Mouse (Mus musculus) urinary bladder, postnatal 25 days (tissue): ENCODE measurements around the gene Wdr20.

Experiments
- DNase-seq: peaks from one replicate; pipeline ENCODE4 v3.0.0; 2022; ENCODE audit warnings: low spot score

The Wdr20 gene

DNA sequence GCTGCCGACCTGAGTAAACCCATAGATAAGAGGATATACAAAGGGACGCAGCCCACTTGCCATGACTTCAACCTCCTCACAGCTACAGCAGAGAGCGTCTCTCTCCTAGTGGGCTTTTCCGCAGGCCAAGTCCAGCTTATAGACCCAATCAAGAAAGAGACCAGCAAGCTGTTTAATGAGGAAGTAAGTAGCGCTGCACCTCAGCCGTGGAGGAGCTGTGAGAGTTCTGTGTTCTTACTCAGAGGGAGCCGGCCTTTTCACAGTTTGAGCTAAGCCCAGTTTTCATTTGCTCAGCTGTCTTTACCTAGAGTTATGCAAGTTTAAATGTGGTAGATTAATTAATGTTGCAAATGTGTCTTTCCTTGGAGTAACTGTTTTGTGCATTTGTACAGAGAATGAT, 41.6 kb downstream of the Wdr20 start:
- no peak for DNase-seq

DNA sequence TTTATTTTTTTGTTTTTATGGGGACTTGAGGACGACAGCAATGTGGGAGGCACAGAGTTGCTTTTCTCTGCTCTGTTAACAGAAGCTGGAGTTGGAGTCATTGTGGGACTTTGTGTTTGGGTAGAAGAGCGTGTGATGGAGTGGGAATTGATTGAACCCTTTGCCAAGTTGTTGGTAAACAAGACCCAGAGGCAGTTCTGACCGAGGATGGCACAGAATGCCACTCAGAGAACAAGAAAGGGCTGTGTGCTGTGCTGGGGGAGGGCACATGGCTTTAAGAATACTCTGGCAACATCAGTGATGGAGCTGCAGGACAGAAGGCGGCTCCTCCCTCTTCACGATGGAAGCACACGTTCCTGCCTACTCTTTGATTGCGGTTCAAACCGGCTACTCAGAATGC, 43.4 kb downstream of the Wdr20 start:
- DNase-seq = no peak

DNA sequence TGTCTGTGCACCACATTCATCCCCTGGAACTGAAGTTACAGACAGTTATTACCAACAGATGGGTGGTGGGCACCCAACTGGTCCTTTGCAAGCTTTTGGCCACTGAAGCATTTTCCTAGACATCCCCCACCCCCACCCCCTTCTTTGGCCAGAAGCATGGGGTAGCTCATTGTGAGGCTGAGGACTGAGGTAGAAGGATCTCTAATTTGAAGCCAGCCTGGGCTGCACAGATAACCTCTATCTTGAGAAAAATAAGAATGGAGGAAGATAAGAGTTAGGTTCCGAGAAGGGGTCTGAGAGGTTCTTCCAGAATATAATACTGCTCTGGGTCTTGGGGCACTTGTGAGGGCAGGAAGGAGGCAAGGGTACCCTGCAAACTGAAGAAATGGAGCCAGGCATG, 44.5 kb downstream of the Wdr20 start:
- DNase-seq = no peak

DNA sequence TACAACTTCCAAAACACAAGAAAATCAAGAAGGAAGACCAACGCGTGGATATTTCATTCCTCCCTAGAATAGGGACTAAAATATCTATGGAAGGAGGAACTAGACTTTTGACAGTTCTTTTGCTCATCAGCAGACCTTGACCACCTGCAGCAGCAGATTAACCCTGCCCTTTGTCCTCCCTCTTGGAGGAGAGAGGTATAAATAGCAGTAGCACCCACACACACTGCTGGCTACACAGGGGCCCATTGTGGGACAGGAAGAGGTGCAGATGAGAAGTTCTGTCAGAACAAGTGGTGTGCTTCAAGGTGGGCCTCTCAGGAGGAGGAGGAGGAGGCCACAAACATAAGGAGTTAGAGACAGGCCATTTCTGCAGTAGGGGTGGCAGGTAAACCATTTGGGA, 46.5 kb downstream of the Wdr20 start:
- DNase-seq = no peak

DNA sequence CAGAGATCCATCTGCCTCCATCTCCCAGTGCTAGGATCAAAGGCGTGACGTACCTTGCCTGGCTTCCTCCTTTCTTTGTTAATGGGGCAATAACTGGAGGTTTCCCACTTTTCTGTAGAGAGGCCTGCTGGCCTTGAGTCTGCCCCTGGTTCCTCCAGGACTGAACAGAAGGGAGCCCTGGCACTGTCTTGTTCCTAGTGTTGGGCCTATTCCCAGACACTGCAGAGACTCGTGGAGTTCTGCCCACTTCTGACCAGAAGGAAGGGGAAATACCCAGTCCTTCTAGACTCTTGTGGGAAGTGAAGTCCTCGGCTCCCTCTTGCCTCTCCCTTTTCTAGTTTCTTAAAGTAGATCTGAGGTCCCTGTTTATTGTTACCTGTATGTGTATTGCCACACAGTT, 48.5 kb downstream of the Wdr20 start:
- no peak for DNase-seq

DNA sequence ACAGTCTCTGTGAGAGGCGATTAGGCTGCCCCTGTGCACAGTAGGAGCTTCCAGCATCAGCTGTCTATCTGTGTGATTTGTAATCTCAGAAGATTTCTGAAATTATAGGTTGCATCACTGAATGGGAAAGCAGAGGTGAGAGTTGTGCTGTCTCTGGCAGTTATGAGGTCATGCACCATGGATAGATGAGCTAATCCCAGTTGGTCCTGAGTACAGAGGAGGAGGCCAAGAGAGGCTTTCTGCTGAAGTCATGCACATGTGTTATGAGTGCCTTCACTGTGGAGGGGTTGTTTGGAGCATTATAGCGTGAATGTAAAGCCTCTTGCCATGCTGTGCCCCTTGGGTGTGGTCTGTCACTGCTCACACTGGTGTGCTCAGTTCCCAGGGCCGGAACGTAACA, 52.8 kb downstream of the Wdr20 start:
- no peak for DNase-seq

DNA sequence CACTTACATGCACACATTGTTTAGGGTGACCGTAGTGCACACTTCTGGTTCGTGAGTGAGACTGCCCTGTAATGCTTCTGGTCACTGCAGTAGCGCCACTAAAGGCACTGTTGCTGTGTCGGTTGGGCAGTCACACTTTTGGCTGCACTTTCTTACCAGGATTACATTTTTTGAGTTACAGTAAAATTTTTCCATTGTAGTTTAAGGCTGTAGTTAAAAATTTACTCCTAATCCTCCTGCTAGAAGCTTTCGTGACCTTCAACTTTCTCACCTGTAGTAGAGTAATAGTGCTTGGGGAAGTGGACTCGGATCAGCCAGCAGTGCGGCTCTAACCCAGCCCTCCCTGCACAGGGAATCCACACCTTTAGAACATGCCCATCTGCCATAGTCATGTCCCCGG, 53.3 kb downstream of the Wdr20 start:
- DNase-seq = no peak

DNA sequence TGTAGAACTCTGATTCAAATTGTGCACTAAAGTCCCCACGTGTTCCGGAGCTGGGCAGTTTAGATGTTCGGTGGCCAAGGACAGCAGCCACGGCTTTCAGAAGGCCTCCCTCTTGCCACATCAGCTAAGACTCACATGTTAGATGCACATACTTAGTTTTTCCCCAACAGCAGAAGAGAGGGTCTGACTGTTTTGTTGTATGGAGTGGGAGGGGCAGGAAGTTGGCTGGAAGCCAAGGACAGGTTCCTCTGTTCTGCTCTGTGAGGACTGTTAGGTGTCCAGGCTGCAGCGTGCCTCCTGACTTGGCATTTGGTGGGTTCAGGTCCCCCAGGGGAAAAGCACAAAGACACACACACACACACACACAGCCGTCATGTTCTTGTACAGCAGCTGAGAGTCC, 57.3 kb downstream of the Wdr20 start:
- no peak for DNase-seq

DNA sequence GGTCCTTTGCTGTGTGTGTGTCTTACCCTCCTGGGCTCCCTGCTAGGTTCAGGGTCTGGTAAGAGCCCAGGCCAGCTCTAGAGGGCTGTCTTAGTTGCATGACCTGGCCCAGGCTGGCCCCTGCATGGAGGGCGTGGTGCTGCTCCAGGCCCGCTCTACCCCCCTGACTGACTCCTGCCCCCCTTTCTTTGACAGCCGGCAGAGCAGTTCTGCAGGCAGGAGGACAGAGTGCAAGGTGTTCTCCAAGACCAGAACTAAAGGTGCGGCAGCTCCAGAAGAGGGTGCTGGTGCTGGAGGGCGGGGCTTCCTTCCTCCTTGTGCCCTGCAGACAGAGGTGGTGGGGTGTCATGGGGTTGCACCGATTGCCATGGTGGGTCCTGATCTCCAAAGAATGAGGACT, 59.0 kb downstream of the Wdr20 start:
- DNase-seq = no peak

DNA sequence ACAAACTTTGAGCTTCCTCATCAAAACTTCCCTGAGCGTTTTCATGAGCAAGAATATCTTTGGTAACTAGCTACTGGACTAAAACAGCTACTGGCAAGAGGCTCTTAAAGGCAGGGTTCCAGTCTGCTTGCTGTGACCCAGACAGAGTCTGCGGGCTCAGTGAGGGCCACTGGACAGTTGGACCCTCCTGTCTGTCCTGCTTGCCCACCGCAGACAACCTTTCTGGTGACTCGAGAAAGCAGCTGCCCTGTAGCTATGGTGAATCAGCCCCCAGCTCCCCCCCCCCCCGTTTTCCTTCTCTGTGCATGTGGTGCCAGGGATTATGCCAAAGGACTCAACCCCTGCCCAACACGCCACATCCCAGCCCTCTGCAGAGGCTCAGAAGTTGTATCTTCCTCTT, 59.5 kb downstream of the Wdr20 start:
- DNase-seq = no peak

DNA sequence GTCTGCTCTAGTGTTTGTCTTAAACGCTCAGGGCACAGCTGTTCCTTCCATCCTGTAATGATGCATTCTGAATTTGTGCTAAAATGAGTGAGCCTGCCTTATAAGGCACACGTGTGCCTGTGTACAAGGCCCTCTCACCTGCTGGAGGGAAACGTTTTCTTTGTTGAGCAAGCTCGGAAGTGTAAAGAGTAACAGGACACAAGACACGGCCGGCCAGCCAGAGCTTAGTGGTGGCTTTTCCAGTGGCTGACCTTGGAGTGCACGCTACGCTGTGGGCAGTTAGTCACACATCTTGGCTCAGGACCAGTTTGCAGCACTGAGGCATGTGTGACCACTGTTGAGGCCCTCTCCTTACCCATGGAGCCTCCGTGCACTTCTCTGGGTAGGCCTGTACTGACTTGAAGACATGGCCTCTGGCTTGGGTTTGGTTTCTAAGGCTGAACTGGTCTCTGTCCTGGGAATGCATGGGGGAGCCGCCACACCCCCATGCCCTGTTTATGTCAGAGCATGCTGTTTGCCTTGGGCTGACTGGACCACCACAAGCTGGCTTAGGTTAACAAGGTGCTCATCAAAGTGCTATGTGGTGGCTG, 60.2 kb downstream of the Wdr20 start:
- no peak for DNase-seq

DNA sequence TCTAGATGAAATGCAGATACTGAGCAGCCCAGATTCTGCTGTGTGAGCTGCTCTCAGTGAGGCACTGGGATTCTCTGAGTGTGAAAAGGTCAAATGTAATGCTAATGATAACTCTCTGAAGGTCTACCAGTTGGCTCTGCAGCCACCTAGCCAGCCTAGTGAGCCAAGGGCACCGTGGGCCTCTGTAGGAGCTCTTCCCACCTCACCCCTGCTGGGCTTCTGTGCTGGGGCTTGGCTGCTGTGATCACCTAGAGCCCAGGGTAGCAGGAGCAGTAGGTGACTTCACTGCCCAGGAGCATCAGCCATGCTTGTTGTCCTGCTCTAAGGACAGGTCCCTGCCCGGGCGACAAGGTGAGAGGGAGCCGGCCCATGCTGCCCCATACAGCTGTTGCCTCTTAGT, 61.5 kb downstream of the Wdr20 start:
- no peak for DNase-seq

DNA sequence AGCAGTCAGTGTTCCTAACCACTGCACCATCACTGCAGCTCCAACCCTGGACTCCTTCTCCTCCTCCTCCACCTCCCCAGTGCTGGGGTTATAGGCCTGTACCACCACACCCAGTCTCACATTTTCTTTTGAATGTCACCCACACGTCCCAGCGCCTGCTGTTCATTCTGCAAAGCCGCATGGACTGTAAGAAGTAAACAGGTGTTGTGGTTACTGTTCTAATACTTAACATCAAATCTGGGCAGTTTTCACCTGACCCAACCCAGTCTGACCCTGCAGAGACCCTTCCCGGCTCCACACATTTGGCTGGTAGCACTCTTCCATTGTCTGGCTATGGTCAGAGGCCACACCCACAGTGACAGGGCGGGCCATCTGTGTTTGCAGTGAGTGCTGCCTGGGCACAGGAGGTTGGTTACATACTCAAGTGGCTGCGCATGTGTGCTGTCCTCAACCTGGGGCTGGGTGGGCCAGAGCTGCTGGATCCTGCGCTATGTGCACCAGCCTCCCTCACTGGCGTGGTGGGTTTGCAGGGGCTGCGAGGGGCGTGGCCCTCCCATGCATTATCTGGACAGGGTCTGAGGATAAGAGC, 64.2 kb downstream of the Wdr20 start:
- no peak for DNase-seq

DNA sequence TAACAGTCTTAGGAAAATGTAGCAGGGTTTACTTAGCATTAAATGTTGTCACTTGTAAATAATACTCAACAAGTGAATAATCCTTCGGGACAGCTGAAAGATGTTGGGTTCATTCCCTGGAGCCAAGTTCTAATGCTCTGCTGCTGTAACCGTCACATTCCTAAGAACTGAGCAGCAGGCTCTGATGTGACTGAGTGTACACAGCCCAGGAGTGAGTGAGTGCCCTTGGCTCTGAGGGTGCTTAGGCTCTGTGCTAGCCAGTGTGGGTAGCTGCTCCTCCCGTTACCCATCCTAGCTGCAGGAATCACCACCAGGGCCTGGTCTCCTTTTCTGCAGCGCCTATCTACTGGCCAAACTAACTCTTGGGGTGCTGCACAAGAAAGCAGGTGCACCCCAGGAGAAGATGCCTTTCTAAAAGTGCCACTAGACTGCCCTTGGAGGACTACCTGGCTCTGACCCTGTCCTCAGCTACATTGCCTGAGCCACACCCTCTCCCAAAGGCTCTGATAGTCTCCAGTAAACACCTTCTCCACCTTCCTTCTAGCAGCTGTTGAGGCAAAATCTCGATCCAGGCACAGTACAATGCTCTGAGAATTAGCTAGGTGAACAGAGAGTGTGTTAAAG, 65.0 kb downstream of the Wdr20 start:
- no peak for DNase-seq

DNA sequence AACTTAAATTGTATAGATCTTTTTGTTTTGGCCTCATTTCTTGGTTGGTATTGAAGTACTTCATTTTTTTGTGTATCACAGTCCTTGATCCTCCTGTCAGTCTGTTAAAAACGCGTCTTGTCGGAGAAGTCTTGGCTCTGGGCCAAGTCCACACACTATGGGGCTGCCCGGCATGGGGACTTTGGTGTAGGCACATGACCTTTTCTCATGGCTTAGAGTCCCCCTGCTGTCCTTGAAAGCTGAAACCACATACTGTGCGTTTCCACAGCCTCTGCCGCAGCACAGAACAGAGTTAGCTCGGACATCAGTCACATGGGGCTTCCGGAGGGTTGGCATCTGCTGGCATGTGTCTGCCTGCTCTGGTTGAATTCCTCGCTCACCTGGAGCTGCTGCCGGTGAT, 66.5 kb downstream of the Wdr20 start:
- DNase-seq = no peak

DNA sequence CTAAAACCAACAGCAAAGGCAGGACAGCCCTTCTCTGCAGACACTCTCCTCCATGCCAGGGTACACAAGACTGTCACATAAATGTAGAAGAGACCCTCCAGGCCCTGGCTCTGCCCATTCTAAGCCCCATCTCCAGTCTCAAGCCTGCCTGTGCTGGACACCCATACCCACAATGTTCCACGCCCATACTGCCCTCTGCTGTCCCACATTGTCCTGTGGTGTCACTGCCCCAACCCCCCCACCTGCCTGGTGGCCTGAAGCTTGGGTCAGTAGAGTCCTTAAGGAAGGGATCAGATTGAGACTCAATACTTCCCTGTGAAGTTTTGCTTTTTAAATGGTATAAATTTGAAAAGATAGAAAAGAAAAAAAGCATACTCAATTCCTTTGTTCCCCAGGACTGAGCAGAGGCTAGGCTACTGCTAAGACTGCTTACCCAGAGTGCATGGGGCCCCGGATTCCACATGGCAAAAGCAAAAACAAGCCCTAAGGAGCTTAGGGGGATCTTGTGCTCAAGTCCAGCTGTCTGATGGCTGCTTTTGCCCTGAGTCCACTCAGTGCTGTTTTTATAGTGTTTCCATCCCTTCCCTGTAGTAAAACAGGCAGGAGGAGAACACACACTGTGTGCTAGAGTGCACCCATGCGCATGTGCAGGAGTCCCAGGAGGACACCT, 68.7 kb downstream of the Wdr20 start:
- no peak for DNase-seq

DNA sequence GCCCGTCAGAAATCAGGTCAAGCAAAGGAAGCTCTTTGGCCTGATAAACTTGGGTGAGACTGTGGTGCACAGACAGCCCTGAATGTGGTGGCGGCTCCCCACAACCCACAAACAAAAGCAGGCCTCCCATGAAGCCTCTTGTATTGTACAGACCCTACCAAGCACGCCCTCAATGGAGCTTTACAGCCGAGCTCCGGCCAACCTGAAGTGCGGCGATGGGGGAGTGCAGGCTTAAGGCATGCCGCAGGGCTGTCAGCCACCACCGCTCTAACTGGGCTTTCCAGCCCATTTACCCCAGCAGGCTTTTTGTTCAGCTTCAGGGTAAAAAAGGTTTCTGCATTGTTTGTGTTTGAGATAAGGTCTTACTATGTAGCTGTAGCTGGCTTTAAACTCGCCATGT, 70.7 kb downstream of the Wdr20 start:
- DNase-seq = no peak

DNA sequence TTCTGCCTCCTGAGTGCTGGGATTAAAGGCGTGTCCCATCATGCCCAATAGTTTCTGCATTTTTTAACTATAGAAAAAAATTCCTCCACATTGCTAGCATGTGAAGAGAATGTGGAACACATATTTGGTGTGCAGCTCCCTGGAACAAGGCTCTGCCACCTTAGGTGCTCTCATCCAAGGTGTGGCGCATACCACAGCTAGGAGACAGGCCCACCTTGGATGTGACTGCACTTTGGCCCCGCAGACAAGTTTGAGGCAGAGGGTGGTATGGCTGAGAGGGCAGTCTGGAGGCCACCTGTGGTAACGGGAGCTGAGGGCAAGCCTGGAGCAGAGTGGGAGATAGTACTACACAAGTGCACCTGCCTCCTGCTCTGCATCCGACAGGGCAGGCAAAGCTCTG, 71.1 kb downstream of the Wdr20 start:
- no peak for DNase-seq

DNA sequence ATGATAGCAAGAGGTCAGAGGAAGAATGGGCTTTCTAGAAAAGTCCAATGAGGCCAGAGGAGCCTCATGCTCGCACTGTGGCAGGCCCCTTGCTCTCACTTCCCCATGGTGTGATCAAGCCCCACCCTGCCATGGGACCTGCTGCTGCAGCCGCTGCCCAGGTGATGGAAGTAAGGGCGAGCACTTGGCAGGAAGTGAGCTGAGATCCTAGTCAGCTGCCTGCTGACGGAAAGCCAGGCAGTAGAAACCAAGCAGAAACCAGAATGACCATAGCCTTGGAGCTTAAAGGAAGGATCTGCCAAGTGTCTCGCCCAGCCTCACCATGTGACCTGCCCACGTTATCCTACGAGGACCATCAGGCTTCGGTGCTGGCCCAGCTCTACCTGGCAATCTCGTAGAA, 75.4 kb downstream of the Wdr20 start:
- no peak for DNase-seq

DNA sequence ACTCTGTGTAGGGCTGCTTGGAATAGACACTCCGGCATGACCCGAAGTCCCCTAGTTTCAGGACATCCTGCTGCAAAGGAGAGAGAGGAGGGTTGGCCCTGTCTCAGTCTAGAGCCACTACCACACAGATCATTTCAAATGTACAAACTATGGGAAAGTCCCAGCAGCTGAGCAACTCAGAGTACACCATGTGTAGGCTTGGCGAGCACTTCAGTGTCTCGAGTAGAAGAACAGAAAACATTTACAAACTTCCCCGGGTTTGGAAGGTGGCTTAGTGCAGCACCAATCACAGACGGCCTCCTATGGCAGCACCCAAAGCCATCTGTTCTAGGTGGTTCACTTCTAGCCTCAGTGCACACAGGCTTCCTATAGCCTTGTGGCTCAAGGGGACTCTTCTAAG, 75.9 kb downstream of the Wdr20 start:
- DNase-seq = no peak

DNA sequence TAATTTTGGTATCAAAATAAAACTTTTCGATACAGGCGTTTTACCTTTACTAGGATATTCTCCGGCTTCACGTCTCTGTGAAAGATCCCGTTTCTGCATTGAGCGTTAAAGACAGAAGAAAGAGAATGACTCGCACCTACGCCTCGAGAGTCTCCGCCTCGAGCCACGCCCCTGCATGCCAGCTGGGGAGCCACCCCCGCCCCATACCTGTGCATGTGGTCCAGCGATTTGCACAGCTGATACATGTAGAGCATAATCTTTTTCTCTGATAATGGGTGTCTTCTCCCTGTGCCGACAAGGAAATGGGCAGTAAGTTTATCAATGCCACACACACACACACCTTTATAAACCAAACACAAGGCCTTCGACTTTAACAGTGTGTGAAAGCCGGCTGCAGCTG, 77.2 kb downstream of the Wdr20 start:
- DNase-seq = no peak

DNA sequence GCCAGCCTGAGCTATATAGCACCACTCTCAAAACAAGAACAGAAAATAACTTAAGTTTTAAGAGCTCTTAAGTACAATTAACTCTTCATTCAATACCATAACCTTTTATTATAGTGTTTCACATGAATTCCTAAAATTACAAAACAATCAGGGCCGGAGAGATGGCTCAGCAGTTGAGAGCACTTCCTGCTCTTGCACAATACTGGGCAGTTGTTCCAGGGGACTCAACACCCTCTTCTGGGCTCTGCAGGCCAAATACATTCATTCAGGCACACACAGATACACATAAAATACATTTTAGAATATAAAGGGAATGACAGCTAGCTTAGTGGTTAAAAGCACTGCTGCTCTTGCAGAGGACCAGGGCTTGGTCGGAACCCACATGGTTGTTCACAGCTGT, 79.1 kb downstream of the Wdr20 start:
- no peak for DNase-seq

DNA sequence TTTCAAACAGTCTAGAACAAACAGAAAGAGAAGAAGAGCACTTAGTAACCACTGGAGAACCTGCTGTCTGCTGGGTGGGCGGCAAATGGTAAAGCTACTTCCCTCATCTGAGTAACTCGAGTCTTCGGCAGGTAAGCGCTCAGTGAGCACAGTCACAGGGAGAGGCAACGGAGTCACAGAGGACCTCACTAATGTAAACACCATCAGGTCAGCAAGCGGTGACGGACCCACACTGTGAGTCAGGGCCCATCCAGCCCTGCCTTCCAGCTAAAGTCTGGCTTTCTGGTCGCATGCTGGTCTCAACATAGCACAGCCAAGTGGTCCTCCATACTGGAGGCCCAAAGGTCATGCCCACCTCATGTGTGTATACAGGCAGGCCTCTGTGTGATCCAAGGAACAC, 81.6 kb downstream of the Wdr20 start:
- DNase-seq = no peak

DNA sequence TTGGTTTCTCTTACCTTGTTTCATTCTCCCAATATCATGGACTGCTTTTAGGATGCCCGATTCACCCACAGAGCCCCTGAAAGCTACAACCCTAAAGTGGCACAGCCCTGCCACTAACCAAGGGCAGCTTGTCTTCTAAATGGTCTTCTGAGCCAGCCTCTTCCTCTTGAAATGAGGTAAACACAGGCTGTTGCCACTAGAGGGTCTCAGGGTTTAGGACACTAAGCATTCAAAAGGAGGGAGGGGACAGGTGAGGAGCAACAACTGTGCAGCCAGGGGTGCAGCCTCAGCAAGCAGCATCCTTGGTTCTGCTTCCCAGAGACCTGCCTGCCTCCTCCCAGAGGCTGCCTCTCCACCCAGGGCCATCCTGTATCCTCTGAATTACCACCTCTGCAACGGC, 84.0 kb downstream of the Wdr20 start:
- no peak for DNase-seq
